Mouse (Mus musculus) E14TG2a.4 (cell line): ENCODE data around the gene Schip1.
A peak's percentile ranks its signal among the peaks of the same experiment; 100 is the strongest.

Experiments
- CTCF ChIP-seq: conservative IDR thresholded peaks from 2 replicates; pipeline ENCODE4 v1.5.1; 2014; ENCODE audit warnings: low read length
- NANOG ChIP-seq: IDR thresholded peaks from 2 replicates; pipeline ENCODE4 v1.6.1; 2014; ENCODE audit warnings: borderline replicate concordance, low read length, mixed read lengths
- POU5F1 ChIP-seq: IDR thresholded peaks from 2 replicates; pipeline ENCODE4 v1.6.1; 2014; ENCODE audit warnings: low read length, borderline replicate concordance

DNA sequence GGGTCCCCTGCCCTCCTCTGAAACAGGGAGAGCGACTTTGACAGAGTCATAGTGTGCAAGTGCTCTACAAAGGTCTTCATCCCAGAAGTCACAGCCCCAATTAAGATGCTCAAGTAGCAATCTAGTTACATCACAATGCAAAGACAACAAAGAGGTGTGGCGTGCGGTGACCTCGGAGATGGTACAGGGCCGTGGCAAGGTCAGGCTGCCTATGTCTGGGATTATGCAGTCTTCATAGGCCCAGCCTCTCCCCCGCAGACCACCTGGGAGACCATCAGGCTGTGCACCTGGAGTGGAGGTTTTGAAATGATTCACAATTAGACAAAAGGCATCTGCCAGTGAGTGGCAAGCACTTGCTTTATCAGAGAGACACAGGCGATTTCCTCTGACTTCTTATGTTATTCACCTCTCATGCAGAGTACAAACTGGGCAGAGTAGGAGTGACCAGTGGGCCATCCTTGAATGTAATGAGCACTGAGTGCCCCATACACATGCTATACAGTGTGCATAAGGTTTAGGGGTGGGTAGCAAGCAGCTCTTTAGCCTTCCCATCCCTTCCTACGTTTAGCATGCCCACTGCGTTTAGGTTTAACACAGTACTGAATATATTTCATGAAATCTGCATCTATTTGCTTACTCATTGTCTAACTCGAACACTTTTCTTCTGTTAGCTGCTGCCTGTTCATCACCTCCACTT, 500.5 kb downstream of the Schip1 start:
- TF ChIP-seq CTCF (no peak), POU5F1 (no peak), NANOG (peak; percentile 95)
